Mouse (Mus musculus) thymus, adult 2 months (tissue): ENCODE results near the gene Ddx25.

ENCODE experiments used
- CTCF ChIP-seq: fragments of 200-500 bp; IDR thresholded peaks from 2 replicates; pipeline ENCODE4 v1.5.1; 2012; ENCODE audit warnings: mild to moderate bottlenecking, control low read depth, low read length, moderate library complexity, borderline replicate concordance; ENCODE audit not compliant: control insufficient read depth, poor library complexity, insufficient read depth; ENCODE audit errors: extremely low read depth
- POLR2A ChIP-seq: fragments of 200-500 bp; IDR thresholded peaks from 2 replicates; pipeline ENCODE4 v1.6.1; 2012; ENCODE audit warnings: mild to moderate bottlenecking, low read length, control low read depth, moderate library complexity; ENCODE audit not compliant: control insufficient read depth, poor library complexity, insufficient read depth; ENCODE audit errors: extremely low read depth

DNA sequence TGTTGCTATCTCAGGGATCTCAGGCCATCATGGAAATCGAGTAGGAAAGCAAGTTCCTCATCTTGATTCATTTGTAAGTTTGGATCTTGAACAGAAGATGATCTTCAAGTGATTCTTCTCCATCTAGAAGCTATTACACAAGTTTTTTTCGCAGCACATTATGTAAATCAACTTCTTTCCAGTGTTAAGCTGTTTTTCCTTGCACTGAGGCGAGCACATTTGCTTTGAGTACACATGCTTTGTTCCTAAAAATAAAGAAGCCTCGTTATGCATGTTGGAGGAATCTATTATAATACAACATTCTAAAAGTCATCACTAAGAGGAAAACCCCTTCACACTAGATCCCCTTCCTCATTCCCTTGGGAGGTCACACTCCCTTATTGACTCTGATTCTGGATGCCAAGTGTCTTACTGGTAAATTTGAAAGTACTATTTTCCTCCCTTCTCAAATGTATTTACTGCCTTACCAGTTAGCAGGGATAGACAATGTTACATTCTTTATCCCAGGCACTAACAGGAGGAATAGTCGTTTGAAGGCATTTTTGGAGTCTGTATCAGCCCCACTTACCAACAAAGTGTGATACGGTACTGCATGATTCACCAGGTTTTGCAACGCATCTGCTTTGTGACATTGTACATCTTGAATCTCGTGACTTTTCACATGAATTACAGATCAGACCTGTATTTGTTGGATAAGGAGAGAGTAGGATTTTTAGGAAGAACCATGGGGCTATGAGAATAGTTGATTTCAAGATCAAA, 49.5 kb upstream of the Ddx25 start:
- TF ChIP-seq CTCF (no peak), POLR2A (no peak)
